Mouse (Mus musculus): ENCODE results near the gene Nrxn1. TPM values are rescaled to one million over a fixed set of nuclear protein-coding genes. Genes with fewer than 3 reads are reported as not detected.
"Not testable (repeated sequence)": the region's sequence is repeated elsewhere in the genome, so short reads cannot be mapped to it uniquely, and the experiment has no call there.

Nrxn1 gene
- total RNA-seq, 1 experiment from 2014 or later, result 0.47 TPM

GRCm38 (mm10) chr17:90238964-90239363 lies 853.9 kb downstream of the Nrxn1 start:
- no peak for ATAC-seq (ENCODE audit: extremely low read depth, insufficient number of reproducible peaks, low FRiP score, poor library complexity, severe bottlenecking)

GRCm38 (mm10) chr17:90238517-90238916 lies 854.4 kb downstream of the Nrxn1 start:
- no peak for ATAC-seq (ENCODE audit: extremely low read depth, insufficient number of reproducible peaks, low FRiP score, poor library complexity, severe bottlenecking)

GRCm38 (mm10) chr17:90235674-90236073 lies 857.2 kb downstream of the Nrxn1 start:
- ATAC-seq (ENCODE audit: extremely low read depth, insufficient number of reproducible peaks, low FRiP score, poor library complexity, severe bottlenecking), result not testable (repeated sequence)

- ATAC-seq (ENCODE audit: extremely low read depth, insufficient number of reproducible peaks, low FRiP score, poor library complexity, severe bottlenecking), result no peak
Observed at GRCm38 (mm10) chr17:90234806-90235205, 858.1 kb downstream of the Nrxn1 start.

- ATAC-seq (ENCODE audit: extremely low read depth, insufficient number of reproducible peaks, low FRiP score, poor library complexity, severe bottlenecking), result no peak
Observed at GRCm38 (mm10) chr17:90208547-90208946, 884.3 kb downstream of the Nrxn1 start.

GRCm38 (mm10) chr17:90207617-90208016 lies 885.3 kb downstream of the Nrxn1 start:
- no peak for ATAC-seq (ENCODE audit: extremely low read depth, insufficient number of reproducible peaks, low FRiP score, poor library complexity, severe bottlenecking)

- ATAC-seq (ENCODE audit: extremely low read depth, insufficient number of reproducible peaks, low FRiP score, poor library complexity, severe bottlenecking), result no peak
Observed at GRCm38 (mm10) chr17:90203993-90204392, 888.9 kb downstream of the Nrxn1 start.

GRCm38 (mm10) chr17:90202785-90203184 lies 890.1 kb downstream of the Nrxn1 start:
- ATAC-seq (ENCODE audit: extremely low read depth, insufficient number of reproducible peaks, low FRiP score, poor library complexity, severe bottlenecking), result no peak

GRCm38 (mm10) chr17:90196772-90197171 lies 896.1 kb downstream of the Nrxn1 start:
- ATAC-seq (ENCODE audit: extremely low read depth, insufficient number of reproducible peaks, low FRiP score, poor library complexity, severe bottlenecking), result no peak

GRCm38 (mm10) chr17:90141602-90142001 lies 951.3 kb downstream of the Nrxn1 start:
- ATAC-seq (ENCODE audit: extremely low read depth, insufficient number of reproducible peaks, low FRiP score, poor library complexity, severe bottlenecking), result no peak

- no peak for ATAC-seq (ENCODE audit: extremely low read depth, insufficient number of reproducible peaks, low FRiP score, poor library complexity, severe bottlenecking)
Observed at GRCm38 (mm10) chr17:90130836-90131235, 962.0 kb downstream of the Nrxn1 start.

- no peak for ATAC-seq (ENCODE audit: extremely low read depth, insufficient number of reproducible peaks, low FRiP score, poor library complexity, severe bottlenecking)
Observed at GRCm38 (mm10) chr17:90129183-90129582, 963.7 kb downstream of the Nrxn1 start.

- ATAC-seq (ENCODE audit: extremely low read depth, insufficient number of reproducible peaks, low FRiP score, poor library complexity, severe bottlenecking), result no peak
Observed at GRCm38 (mm10) chr17:90127561-90127960, 965.3 kb downstream of the Nrxn1 start.

GRCm38 (mm10) chr17:90122796-90123481 lies 969.9 kb downstream of the Nrxn1 start:
- ATAC-seq (ENCODE audit: extremely low read depth, insufficient number of reproducible peaks, low FRiP score, poor library complexity, severe bottlenecking), result no peak

- ATAC-seq (ENCODE audit: extremely low read depth, insufficient number of reproducible peaks, low FRiP score, poor library complexity, severe bottlenecking), result no peak
Observed at GRCm38 (mm10) chr17:90116241-90116640, 976.6 kb downstream of the Nrxn1 start.

- no peak for ATAC-seq (ENCODE audit: extremely low read depth, insufficient number of reproducible peaks, low FRiP score, poor library complexity, severe bottlenecking)
Observed at GRCm38 (mm10) chr17:90094999-90095398, 997.9 kb downstream of the Nrxn1 start.

- peak; percentile 63; the same call in 1 of the 2 replicates for ATAC-seq (ENCODE audit: extremely low read depth, insufficient number of reproducible peaks, low FRiP score, poor library complexity, severe bottlenecking)
Observed at GRCm38 (mm10) chr17:90088314-90088650, 1004.6 kb downstream of the Nrxn1 start.

GRCm38 (mm10) chr17:90087616-90088313 lies 1005.1 kb downstream of the Nrxn1 start:
- no peak for ATAC-seq (ENCODE audit: extremely low read depth, insufficient number of reproducible peaks, low FRiP score, poor library complexity, severe bottlenecking)

GRCm38 (mm10) chr17:90086826-90087225 lies 1006.0 kb downstream of the Nrxn1 start:
- ATAC-seq (ENCODE audit: extremely low read depth, insufficient number of reproducible peaks, low FRiP score, poor library complexity, severe bottlenecking), result no peak

GRCm38 (mm10) chr17:90079003-90079402 lies 1013.9 kb downstream of the Nrxn1 start:
- ATAC-seq (ENCODE audit: extremely low read depth, insufficient number of reproducible peaks, low FRiP score, poor library complexity, severe bottlenecking), result no peak

GRCm38 (mm10) chr17:90078488-90078887 lies 1014.4 kb downstream of the Nrxn1 start:
- no peak for ATAC-seq (ENCODE audit: extremely low read depth, insufficient number of reproducible peaks, low FRiP score, poor library complexity, severe bottlenecking)

Measured in neutrophil, adult 5-6 weeks (primary cell).